Mouse (Mus musculus): ENCODE measurements at regions not wholly inside any gene's neighbourhood (a gene's known extent, or its start where the extent isn't known, plus 50 kb on each side); places are given as distances from the start of the nearest gene placed in this dataset.

DNA sequence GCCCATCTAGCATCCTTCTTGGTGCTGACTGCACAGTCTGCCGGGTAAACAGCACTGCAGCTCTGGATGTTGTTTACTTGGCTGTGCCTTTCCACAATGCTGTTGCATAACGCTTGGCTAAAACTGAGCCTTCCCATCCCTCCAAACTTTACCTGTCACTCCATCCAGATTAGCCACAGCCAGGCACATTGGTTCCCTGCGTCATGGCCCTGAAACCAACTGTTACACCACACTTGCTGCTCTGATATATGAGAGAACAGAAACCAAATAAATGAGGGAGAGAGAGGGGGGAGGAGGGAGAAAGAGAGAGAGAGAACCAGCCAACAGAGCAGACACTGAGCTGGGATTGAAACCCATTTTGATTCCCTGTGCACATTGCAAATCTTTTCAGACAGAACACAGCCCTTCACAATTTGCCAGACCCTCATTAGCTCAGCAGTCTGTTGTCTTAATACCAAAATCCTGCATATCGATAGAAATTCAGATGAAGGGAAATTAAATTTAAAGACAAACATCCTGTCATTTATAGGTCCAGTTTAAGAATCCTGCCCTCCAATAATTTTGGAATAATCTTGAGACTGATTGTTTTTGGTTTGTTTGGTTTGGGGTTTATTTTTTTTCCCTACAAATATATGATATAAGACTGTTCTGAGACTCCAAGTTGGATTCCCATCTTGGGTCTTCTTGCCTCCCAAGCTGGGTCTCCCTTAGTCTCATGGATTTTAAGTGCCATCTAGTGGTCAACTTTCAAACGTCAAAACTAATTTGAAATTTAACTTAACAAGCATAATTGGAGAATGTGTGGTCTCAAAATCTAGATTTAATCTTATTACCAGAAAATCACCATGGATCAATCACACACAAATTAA, 154.6 kb upstream of the Gcfc2 start:
- TF ChIP-seq CTCF (IDR thresholded peaks at IDR 0.05; ENCODE audit: borderline replicate concordance, extremely low read depth, insufficient read depth, insufficient read length), result peak; percentile 47; the same call in 1 of the 2 replicates
- no peak for TF ChIP-seq POLR2A (IDR thresholded peaks at IDR 0.05; ENCODE audit: borderline replicate concordance, extremely low read depth, insufficient read depth, insufficient read length, poor library complexity, severe bottlenecking)
